7 mouse cellular contexts compared by ENCODE assay signal in genomic region chr19:24476929-24477882, GRCm38 (mm10). TPM values are rescaled to one million over a fixed set of nuclear protein-coding genes. Genes with fewer than 3 reads are reported as not detected.
DNase-seq lines count a peak whose midpoint lies in the region; ATAC-seq lines count a peak whose summit lies in the region.

Fam122a (minus strand) TSS chr19:24477356.

- peak within 1 kb of the TSS; percentile 94 for H3K9ac ChIP-seq in intestine, embryonic 16.5 days (ENCODE audit: low read depth, low read length)
- peak within 1 kb of the TSS; percentile 92 for H3K9ac ChIP-seq in midbrain, embryonic 11.5 days (ENCODE audit: low read length)

- H3K36me3 ChIP-seq in intestine, embryonic 16.5 days (ENCODE audit: control insufficient read depth, insufficient read depth, low read length): no peaks in the 10 kb centered on the region
- H3K36me3 ChIP-seq in midbrain, embryonic 11.5 days (ENCODE audit: control insufficient read depth, insufficient read depth, low read length): no peaks in the 10 kb centered on the region

- H3K27me3 ChIP-seq in intestine, embryonic 16.5 days (replicated peaks; ENCODE audit: control insufficient read depth, insufficient read depth, low read length): no peaks in the 10 kb centered on the region
- no peaks in the 10 kb centered on the region for H3K27me3 ChIP-seq in midbrain, embryonic 11.5 days (ENCODE audit: control insufficient read depth, insufficient read depth, low read length)

- peak within 1 kb of the TSS; percentile 79 for H3K4me3 ChIP-seq in intestine, embryonic 16.5 days (ENCODE audit: low read length)
- peak within 1 kb of the TSS; percentile 68 for H3K4me3 ChIP-seq in midbrain, embryonic 11.5 days (ENCODE audit: low read depth, low read length)

- no peaks in the 10 kb centered on the region for H3K9me3 ChIP-seq in intestine, embryonic 16.5 days (ENCODE audit: control insufficient read depth, low read length)
- no peaks in the 10 kb centered on the region for H3K9me3 ChIP-seq in midbrain, embryonic 11.5 days (ENCODE audit: control insufficient read depth, low read length)

- intact Hi-C loops in left cerebral cortex, postnatal 36 days (cut with DNase I): loop anchor here (5.0 kb wide), 2 partner anchors 80 to 175 kb away; partner anchors contain the start of gene Pip5k1b

- peak; percentile 96 for DNase-seq in adrenal gland, adult 2 months
- peak; percentile 90 for DNase-seq in embryo, embryonic 11.5 days (ENCODE audit: low read depth, low spot score)
- peak; percentile 90 to 91 for DNase-seq in gastrocnemius, postnatal 4 days (ENCODE audit: low spot score in 2 of 2)
- DNase-seq in left cerebral cortex, postnatal 36 days (ENCODE audit: low spot score in 2 of 2): peak; percentile 92 to 96
- peak; percentile 100 for DNase-seq in midbrain, embryonic 11.5 days (ENCODE audit: low spot score, missing footprints)
- DNase-seq in skeletal muscle tissue, adult 2 months (ENCODE audit: low read depth, low spot score): peak; percentile 91

- peak within 1 kb of the TSS; percentile 92 for H3K27ac ChIP-seq in intestine, embryonic 16.5 days (ENCODE audit: low read length)
- peak within 1 kb of the TSS; percentile 79 for H3K27ac ChIP-seq in midbrain, embryonic 11.5 days (ENCODE audit: low read depth, low read length)

- peak; percentile 97 for ATAC-seq in intestine, embryonic 16.5 days
- peak; percentile 95 for ATAC-seq in midbrain, embryonic 11.5 days (ENCODE audit: low FRiP score)

- H3K4me1 ChIP-seq in intestine, embryonic 16.5 days (ENCODE audit: control insufficient read depth, insufficient read depth, low read length): peaks cover 4% of the 10 kb centered on the region; the same call in 1 of the 2 replicates
- H3K4me1 ChIP-seq in midbrain, embryonic 11.5 days (ENCODE audit: control insufficient read depth, insufficient read depth, low read length): peaks cover 4% of the 10 kb centered on the region; the same call in 1 of the 2 replicates

- WGBS in intestine, embryonic 16.5 days: under 1% methylated on average over 87 of the region's 92 CpGs
- under 1% methylated on average over 90 of the region's 92 CpGs for WGBS in midbrain, embryonic 11.5 days

- peak within 1 kb of the TSS; percentile 78 for H3K4me2 ChIP-seq in intestine, embryonic 16.5 days (ENCODE audit: low read depth, low read length)
- H3K4me2 ChIP-seq in midbrain, embryonic 11.5 days: peak within 1 kb of the TSS; percentile 84

RNA-seq across cellular contexts. Expression of gene Fam122a, which starts in this region (rescaled TPM):
- total RNA-seq in adrenal gland, adult 2 months (2021): 10 to 100 TPM; 29.6 to 32.0 TPM
- 61.8 and 67.9 TPM in 2 replicates for polyA plus RNA-seq in adrenal gland, adult 2 months (2012; rRNA removed)
- 10 to 100 TPM; 28.9 to 34.9 TPM for total RNA-seq in gastrocnemius, postnatal 4 days (2021)
- 35.2 and 37.5 TPM in 2 replicates for polyA plus RNA-seq in intestine, embryonic 16.5 days (2015; fragmentation: Nextera tagmentation; extraction: Ambion mirVana)
- 10 to 100 TPM; 30.8 to 32.3 TPM for total RNA-seq in left cerebral cortex, postnatal 36 days (2021)
- polyA plus RNA-seq in midbrain, embryonic 11.5 days (2014; fragmentation: Nextera tagmentation; extraction: Ambion mirVana): 48.3 and 50.6 TPM in 2 replicates

Comparison
In these comparisons a context has a peak if more than half of its experiments do, and no peak if none do; other contexts are left out.
1. Peak in every context shown above with its lines: DNase-seq, ATAC-seq, H3K4me3 ChIP-seq and H3K27ac ChIP-seq.